Mouse (Mus musculus) stomach, postnatal 0 days (tissue): ENCODE measurements around the gene Polm.

Experiments
- CTCF ChIP-seq: IDR thresholded peaks from 2 replicates; pipeline ENCODE4 v1.5.1; 2016; ENCODE audit warnings: antibody characterized with exemption, low read depth, mild to moderate bottlenecking, moderate library complexity
- EP300 ChIP-seq: optimal IDR thresholded peaks from 2 replicates; pipeline ENCODE3; 2016; ENCODE audit warnings: antibody characterized with exemption

GRCm38 (mm10) chr11:5867196-5867595 is 29.4 kb upstream of the Polm start:
- TF ChIP-seq CTCF, result no peak
- TF ChIP-seq EP300, result no peak
